Mouse (Mus musculus) layer of hippocampus, adult 11-12 months (tissue): Measurements from ENCODE around the gene Vmn2r8.
"Not testable (repeated sequence)": the region's sequence is repeated elsewhere in the genome, so short reads cannot be mapped to it uniquely, and the experiment has no call there.

Experiments used
- DNase-seq: peaks from one replicate; pipeline ENCODE4 v3.0.0; 2022; ENCODE audit warnings: low spot score

Vmn2r8 gene

GRCm38 (mm10) chr5:108808750-108809149 lies at the start of gene Vmn2r8:
Gene Vmn2r8 (minus strand): TSS chr5:108808850.
- not testable (repeated sequence) for DNase-seq

GRCm38 (mm10) chr5:108852501-108852900 lies 43.9 kb upstream of the Vmn2r8 start, which contains the start of gene Vmn2r9:
Gene Vmn2r9 (minus strand): TSS chr5:108852601.
- DNase-seq: not testable (repeated sequence)

- DNase-seq: no peak
Measured at GRCm38 (mm10) chr5:108849466-108849865, 40.8 kb upstream of the Vmn2r8 start.

- DNase-seq: no peak
Measured at GRCm38 (mm10) chr5:108836156-108836555, 27.5 kb upstream of the Vmn2r8 start.

- no peak for DNase-seq
Measured at GRCm38 (mm10) chr5:108823276-108823675, 14.6 kb upstream of the Vmn2r8 start.

GRCm38 (mm10) chr5:108803646-108804045 lies 5.0 kb downstream of the Vmn2r8 start:
- no peak for DNase-seq

- not testable (repeated sequence) for DNase-seq
Measured at GRCm38 (mm10) chr5:108795263-108795662, 13.4 kb downstream of the Vmn2r8 start, which contains the start of gene Tmed11. Gene Tmed11 (minus strand): TSS chr5:108795363.

- DNase-seq: peak; percentile 3
Measured at GRCm38 (mm10) chr5:108790385-108790784, 18.3 kb downstream of the Vmn2r8 start.

- DNase-seq: no peak
Measured at GRCm38 (mm10) chr5:108774630-108775306, 33.9 kb downstream of the Vmn2r8 start, which contains the start of gene Rnf212. Gene Rnf212 (minus strand): TSS chr5:108774982.

- DNase-seq: no peak
Measured at GRCm38 (mm10) chr5:108760002-108760401, 48.6 kb downstream of the Vmn2r8 start.

- DNase-seq: peak; percentile 33
Measured at GRCm38 (mm10) chr5:108758396-108758795, 50.3 kb downstream of the Vmn2r8 start.

- not testable (repeated sequence) for DNase-seq
Measured at GRCm38 (mm10) chr5:108751258-108751657, 57.4 kb downstream of the Vmn2r8 start.

GRCm38 (mm10) chr5:108750328-108751210 lies 58.1 kb downstream of the Vmn2r8 start:
- no peak for DNase-seq

GRCm38 (mm10) chr5:108744629-108745028 lies 64.0 kb downstream of the Vmn2r8 start:
- DNase-seq: no peak

GRCm38 (mm10) chr5:108743856-108744255 lies 64.8 kb downstream of the Vmn2r8 start:
- no peak for DNase-seq

- DNase-seq: no peak
Measured at GRCm38 (mm10) chr5:108742596-108742995, 66.1 kb downstream of the Vmn2r8 start.

GRCm38 (mm10) chr5:108741844-108742243 lies 66.8 kb downstream of the Vmn2r8 start:
- no peak for DNase-seq
